Mouse (Mus musculus) midbrain, embryonic 14.5 days (tissue): ENCODE measurements at regions not wholly inside any gene's neighbourhood (a gene's known extent, or its start where the extent isn't known, plus 50 kb on each side); places are given as distances from the start of the nearest gene placed in this dataset.

Source experiments
- ATAC-seq: fragments of 200-750 bp; cut with Nextera tagmentation; 2 replicates; pipeline ENCODE4 v1.8.0; 2017; ENCODE audit warnings: moderate number of reproducible peaks, moderate library complexity; ENCODE audit not compliant: low FRiP score, low TSS enrichment
- DNase-seq: peaks from one replicate; pipeline ENCODE4 v3.0.0-alpha.2; 2015
- H3K27ac ChIP-seq: fragments of 300-500 bp; sonication (generic); replicated peaks from 2 replicates; pipeline ENCODE4 v1.5.1; 2014; ENCODE audit warnings: mild to moderate bottlenecking, low read depth, low read length, moderate library complexity
- H3K27me3 ChIP-seq: fragments of 300-500 bp; sonication (generic); 2 replicates; pipeline ENCODE4 v1.6.1; 2014; ENCODE audit warnings: low read length, control low read depth, mixed read lengths; ENCODE audit not compliant: control insufficient read depth, insufficient read depth
- H3K36me3 ChIP-seq: fragments of 300-500 bp; sonication (generic); 2 replicates; pipeline ENCODE4 v1.6.1; 2014; ENCODE audit warnings: low read length, control low read depth; ENCODE audit not compliant: control insufficient read depth, insufficient read depth
- H3K4me1 ChIP-seq: fragments of 300-500 bp; sonication (generic); 2 replicates; pipeline ENCODE4 v1.6.1; 2014; ENCODE audit warnings: mild to moderate bottlenecking, antibody characterized with exemption, low read length, control low read depth; ENCODE audit not compliant: control insufficient read depth, insufficient read depth
- H3K4me2 ChIP-seq: fragments of 300-500 bp; sonication (generic); 2 replicates; pipeline ENCODE4 v1.6.1; 2014; ENCODE audit warnings: mild to moderate bottlenecking, low read length, moderate library complexity
- H3K4me3 ChIP-seq: fragments of 300-500 bp; sonication (generic); replicated peaks from 2 replicates; pipeline ENCODE4 v1.5.1; 2014; ENCODE audit warnings: low read depth, low read length
- H3K9ac ChIP-seq: fragments of 300-500 bp; sonication (generic); replicated peaks from 2 replicates; pipeline ENCODE4 v1.6.1; 2014; ENCODE audit warnings: mild to moderate bottlenecking, low read length, moderate library complexity
- H3K9me3 ChIP-seq: fragments of 300-500 bp; sonication (generic); 2 replicates; pipeline ENCODE4 v1.6.1; 2016; ENCODE audit warnings: low read length, control low read depth, mixed read lengths; ENCODE audit not compliant: control insufficient read depth
- WGBS: fragments of 180-500 bp; shearing (Covaris S2); extraction: QIAGEN DNeasy Blood & Tissue Kit; methylation state at CpG from one replicate; pipeline ENCODE4 v1.1.7; 2014; 5-methylcytosine and 5-hydroxymethylcytosine counted together

GRCm38 (mm10) chr5:119586391-119587058 lies 83.9 kb upstream of the Tbx3 start:
- Histone ChIP-seq H3K4me1 (peaks cover 3% of the 10 kb centered on the region; the same call in 1 of the 2 replicates), H3K4me3 (no peak overlapping the region), H3K4me2 (no peak overlapping the region), H3K27me3 (no peaks in the 10 kb centered on the region), H3K9ac (no peak overlapping the region), H3K9me3 (no peaks in the 10 kb centered on the region), H3K36me3 (no peaks in the 10 kb centered on the region), H3K27ac (no peak overlapping the region)
- DNase-seq (no peak), ATAC-seq (no peak)
- 85% methylated on average over 12 of the region's 12 CpGs for WGBS

DNA sequence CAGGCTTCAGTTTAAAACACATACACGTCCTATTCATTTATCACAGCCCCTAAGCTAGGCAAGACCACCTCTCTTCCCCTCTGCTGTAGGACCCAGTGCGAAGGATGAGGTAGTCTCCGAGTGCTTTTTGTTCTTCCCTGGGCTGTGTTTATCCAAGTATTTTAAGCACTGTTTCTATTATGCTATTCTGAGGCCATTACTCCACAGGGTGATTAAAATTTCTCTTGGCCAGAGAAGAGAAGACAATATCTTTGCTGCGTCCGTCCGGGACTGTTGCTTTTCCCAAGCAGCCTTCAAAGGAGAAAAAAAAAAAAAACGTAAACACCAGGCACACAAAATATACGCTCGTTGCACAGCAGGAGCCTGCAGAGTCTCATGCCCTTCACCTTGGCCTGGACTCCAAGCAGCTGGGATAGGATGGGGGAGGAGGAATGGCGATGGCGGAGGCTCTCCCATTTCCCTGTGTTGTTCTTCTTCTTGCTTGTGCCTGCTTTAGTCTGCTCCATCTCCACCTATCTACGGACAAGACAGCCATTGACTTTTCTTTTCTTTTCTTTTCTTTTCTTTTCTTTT lies 83.1 kb upstream of the Tbx3 start:
- H3K27ac ChIP-seq: no peak overlapping the region
- H3K4me3 ChIP-seq: no peak overlapping the region
- ATAC-seq (no peak), DNase-seq (no peak)
- H3K9me3 ChIP-seq: no peaks in the 10 kb centered on the region
- no peaks in the 10 kb centered on the region for H3K36me3 ChIP-seq
- no peaks in the 10 kb centered on the region for H3K27me3 ChIP-seq
- H3K4me1 ChIP-seq: peaks cover 3% of the 10 kb centered on the region; the same call in 1 of the 2 replicates
- H3K9ac ChIP-seq: no peak overlapping the region
- WGBS: 59% methylated on average over 12 of the region's 12 CpGs
- no peak overlapping the region for H3K4me2 ChIP-seq

GRCm38 (mm10) chr5:119588340-119589272 lies 81.9 kb upstream of the Tbx3 start:
- Histone ChIP-seq H3K27ac (no peak overlapping the region), H3K4me2 (no peak overlapping the region), H3K36me3 (no peaks in the 10 kb centered on the region), H3K27me3 (no peaks in the 10 kb centered on the region), H3K9ac (no peak overlapping the region), H3K4me1 (peaks cover 3% of the 10 kb centered on the region; the same call in 1 of the 2 replicates), H3K9me3 (no peaks in the 10 kb centered on the region), H3K4me3 (no peak overlapping the region)
- 29% methylated on average over 9 of the region's 9 CpGs for WGBS
- ATAC-seq: no peak
- DNase-seq: no peak

DNA sequence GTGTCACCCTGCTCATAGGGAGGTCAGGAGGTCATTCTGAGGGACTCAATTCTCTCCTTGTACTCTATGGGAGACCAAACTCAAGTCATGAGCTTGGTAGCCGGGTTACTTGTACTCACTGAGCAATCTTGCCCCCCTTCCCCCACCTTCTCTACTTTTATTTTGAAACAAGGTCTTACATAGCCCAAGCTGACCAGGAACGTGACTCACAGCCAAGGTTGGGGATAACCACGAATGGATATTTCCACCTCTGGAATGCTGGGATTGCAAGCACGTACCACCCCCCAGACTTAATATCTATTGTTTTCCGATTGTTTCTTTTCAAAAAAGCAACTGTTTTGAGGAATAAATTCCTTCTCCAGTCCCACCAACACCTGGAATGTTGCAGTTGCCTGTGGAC lies 79.2 kb upstream of the Tbx3 start:
- H3K4me3 ChIP-seq: no peak overlapping the region
- H3K4me1 ChIP-seq: peaks cover 3% of the 10 kb centered on the region; the same call in 1 of the 2 replicates
- ATAC-seq (no peak), DNase-seq (no peak)
- no peaks in the 10 kb centered on the region for H3K36me3 ChIP-seq
- no peaks in the 10 kb centered on the region for H3K27me3 ChIP-seq
- no peak overlapping the region for H3K9ac ChIP-seq
- no peak overlapping the region for H3K4me2 ChIP-seq
- H3K27ac ChIP-seq: no peak overlapping the region
- 91% methylated on average over 5 of the region's 5 CpGs for WGBS
- no peaks in the 10 kb centered on the region for H3K9me3 ChIP-seq

GRCm38 (mm10) chr5:119592891-119593290 lies 77.6 kb upstream of the Tbx3 start:
- WGBS: 85% methylated on average over 10 of the region's 10 CpGs
- no peak overlapping the region for H3K27ac ChIP-seq
- H3K9ac ChIP-seq: no peak overlapping the region
- H3K4me2 ChIP-seq: no peak overlapping the region
- ATAC-seq (no peak), DNase-seq (no peak)
- peaks cover 3% of the 10 kb centered on the region; the same call in 1 of the 2 replicates for H3K4me1 ChIP-seq
- no peaks in the 10 kb centered on the region for H3K9me3 ChIP-seq
- H3K27me3 ChIP-seq: no peaks in the 10 kb centered on the region
- no peaks in the 10 kb centered on the region for H3K36me3 ChIP-seq
- H3K4me3 ChIP-seq: no peak overlapping the region

DNA sequence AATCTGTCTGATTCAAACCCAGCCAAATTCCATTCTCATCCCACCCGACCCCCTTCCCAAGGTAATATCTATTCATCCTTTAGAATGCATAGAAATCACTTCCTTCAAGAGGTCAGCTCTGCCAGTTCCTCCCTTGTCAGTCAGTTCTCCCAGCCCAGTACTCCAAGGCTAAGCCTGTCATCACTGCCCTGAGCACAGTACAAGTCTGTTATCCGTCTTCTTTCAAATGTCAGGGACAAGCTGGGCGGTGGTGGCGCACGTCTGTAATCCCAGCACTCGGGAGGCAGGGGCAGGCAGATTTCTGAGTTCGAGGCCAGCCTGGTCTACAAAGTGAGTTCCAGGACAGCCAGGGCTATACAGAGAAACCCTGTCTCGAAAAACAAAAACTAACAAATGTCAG lies 75.9 kb upstream of the Tbx3 start:
- 81% methylated on average over 8 of the region's 8 CpGs for WGBS
- Histone ChIP-seq H3K36me3 (no peaks in the 10 kb centered on the region), H3K4me2 (no peak overlapping the region), H3K9ac (no peak overlapping the region), H3K27ac (no peak overlapping the region), H3K4me1 (no peaks in the 10 kb centered on the region), H3K9me3 (no peaks in the 10 kb centered on the region), H3K27me3 (no peaks in the 10 kb centered on the region), H3K4me3 (no peak overlapping the region)
- DNase-seq: no peak
- ATAC-seq: no peak

DNA sequence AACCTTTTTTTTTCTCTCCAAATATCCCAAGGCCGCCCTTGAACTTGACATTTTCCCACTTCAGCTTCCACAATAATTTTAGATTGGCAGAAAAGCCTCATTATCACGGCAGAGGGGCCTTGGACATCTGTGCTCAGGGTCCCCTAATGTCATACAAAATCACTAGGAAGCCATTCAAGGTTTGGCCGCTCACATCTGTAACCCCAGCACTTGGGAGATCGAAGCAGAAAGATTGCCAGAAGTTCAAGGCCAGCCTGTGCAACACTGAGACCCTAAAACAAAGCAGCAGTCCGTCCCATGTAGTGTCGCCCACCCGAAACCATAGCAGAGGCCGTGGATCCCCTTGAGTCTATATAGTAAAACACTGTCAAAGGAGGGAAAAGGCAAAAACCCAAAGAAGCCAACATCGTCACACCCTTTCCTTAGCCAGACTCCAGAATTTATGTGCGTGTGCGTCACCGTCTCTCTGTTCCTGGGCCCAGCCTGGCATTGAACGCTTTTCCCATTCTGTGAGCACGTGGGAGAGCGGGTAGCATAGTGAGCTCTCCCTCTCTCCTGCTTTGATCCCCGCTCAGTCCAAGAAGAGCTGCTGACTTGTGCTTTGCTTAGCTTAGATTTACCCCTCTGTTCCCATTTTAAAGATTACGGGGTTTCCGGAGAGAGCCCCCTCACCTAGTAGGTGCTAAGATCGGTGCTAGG lies 74.0 kb upstream of the Tbx3 start:
- Histone ChIP-seq H3K9ac (no peak overlapping the region), H3K4me1 (no peaks in the 10 kb centered on the region), H3K27ac (no peak overlapping the region), H3K9me3 (no peaks in the 10 kb centered on the region), H3K27me3 (no peaks in the 10 kb centered on the region), H3K4me2 (no peak overlapping the region), H3K4me3 (no peak overlapping the region), H3K36me3 (no peaks in the 10 kb centered on the region)
- DNase-seq: no peak
- 93% methylated on average over 19 of the region's 19 CpGs for WGBS
- ATAC-seq: no peak

DNA sequence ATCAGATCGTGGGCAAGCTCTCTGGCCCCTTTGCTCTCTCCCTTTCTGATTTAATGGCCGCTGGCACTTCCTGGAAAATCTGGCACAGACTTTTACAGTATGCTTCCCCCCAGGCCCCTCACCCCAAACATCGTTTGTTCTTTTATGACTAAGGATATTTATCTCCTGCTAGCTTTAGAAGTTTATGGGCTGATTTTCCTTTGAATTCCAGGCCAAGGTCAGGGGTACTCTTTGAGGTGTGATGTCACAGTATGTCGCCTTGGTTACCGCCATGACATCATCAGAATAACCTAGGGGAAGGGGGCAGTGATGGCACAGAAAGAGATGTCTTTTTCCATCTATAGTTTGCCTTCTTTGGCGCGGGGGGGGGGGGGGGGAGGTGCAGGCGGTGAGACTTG lies 73.5 kb upstream of the Tbx3 start:
- Histone ChIP-seq H3K4me3 (no peak overlapping the region), H3K4me2 (no peak overlapping the region), H3K9me3 (no peaks in the 10 kb centered on the region), H3K9ac (no peak overlapping the region), H3K27ac (no peak overlapping the region), H3K36me3 (no peaks in the 10 kb centered on the region), H3K4me1 (no peaks in the 10 kb centered on the region), H3K27me3 (no peaks in the 10 kb centered on the region)
- ATAC-seq: no peak
- 85% methylated on average over 8 of the region's 8 CpGs for whole genome bisulfite sequencing
- no peak for DNase-seq
